Mouse (Mus musculus) mature B cell (primary cell): ENCODE measurements around the gene Fev.

Experiments
- in situ Hi-C: fragments of 300-500 bp; cut with MboI; formaldehyde crosslinking; loops from 2 replicates; pipeline ENCODE4 v1.14.3; 2019

The Fev gene

DNA sequence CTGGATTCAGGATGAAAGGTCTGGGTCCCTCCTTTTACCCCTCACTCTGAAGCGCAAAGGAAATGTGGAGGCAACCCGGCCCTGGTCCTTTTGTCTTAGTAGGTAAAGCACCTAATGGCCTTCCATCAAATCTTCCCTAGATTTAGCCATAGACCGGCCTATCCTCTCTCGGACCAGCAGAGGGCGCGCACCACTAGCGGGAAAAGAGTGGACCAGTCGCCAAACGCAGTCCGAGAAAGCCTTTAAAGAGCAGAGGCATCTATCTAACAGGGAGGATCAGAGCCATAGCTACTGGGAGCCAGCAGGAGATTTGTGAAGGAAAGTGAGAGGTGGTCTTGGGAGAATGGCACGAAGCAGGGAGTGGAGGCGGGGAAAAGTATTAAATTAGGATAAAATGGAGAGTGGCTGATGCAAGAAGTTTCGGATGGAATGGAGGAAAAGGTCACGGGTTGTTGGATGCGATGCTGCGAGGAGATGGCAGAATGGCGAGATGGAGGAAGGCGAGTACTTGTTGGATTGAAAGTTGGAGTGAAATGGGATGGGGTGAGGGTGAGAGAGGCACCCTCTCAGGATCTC, 4.3 kb downstream of the Fev start:
- in situ Hi-C loops = no loop called here

DNA sequence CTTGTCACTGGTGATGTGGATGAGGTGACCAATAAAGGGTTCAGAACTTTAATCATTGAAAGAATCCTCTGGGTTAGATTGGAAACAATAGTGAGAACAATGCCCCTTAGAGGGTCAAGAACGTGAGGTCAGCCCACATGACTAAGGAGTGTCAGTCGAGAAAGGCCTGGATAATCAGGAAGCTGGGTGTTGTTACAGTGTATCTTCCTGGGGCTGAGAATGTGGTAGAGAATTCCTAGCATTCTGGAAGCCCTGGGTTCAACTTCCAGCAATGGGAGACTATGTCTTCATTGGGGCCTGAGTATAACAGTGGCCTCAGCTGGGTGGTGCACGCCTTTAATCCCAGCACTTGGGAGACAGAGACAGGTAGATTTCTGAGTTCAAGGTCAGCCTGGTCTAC, 8.0 kb downstream of the Fev start:
- in situ Hi-C loops = no loop called here

DNA sequence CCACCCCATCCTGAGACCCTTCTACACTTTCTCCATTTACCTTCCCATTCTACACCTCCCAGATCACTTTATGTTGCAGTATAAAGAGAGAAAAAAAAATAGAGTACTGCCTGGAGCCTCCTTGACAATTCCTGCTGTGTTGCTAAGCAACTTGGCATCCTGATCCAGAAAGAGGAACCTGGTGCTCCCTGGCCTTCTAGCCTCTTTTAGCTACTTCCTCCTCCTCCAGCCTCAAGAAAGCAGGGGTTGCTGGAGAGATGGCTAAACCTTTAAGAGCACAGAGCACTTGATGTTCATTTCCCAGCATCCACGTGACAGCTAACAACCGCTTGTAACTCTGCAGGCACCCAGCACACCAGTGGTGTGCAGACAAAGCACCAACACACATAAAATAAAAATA, 13.0 kb downstream of the Fev start:
- in situ Hi-C loops = no loop called here

DNA sequence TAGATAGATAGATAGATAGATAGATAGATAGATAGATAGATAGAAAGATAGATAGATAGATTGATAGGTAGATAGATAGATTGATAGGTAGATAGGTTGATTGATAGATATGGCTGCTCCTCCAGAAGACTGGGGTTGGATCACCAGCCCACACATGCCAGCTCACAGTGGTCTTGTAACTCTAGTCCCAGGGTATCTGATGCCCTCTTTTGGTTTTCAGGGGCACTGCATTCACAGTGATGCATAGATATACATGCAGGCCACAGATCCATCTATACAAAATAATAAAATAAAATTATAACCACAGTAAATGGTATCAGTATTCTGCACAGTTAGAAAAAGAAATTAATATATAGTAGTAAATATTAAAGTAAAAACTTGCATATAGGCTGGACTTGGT, 23.4 kb downstream of the Fev start:
- in situ Hi-C loops = no loop called here

DNA sequence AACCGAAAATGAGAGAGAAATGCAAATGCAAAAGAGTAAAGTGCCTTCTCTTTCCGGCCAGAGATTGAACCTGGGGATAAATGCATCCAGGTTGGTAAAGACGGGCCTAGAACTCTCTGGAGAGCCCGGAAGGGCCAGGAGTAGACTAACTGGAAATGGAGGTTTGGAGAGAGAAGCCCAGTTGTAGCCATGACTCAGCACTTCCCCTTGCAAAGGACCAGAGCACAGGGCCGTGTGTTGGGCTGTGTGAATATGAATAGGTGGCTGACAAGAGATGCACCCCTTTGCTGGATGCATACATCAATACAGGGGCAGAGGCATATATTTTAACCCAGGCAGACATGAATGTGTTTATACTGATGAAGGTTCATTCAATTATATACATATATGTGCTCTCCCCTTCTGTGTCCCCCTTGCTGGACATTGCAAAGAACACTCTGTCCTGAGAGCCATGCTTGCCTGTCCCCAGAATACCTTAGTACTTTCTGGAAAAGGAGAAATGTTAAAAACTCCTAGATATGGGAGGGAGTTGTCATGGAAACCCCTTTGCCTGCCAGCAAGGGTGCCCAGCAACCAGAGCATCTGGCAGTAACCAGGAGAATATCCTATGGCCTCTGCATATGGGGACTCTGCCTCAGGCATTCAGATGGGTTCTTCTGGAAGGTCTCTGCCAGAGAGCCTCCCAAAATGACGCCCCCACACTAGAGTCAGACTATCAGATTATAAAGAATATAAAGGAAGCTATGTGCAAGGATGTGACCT, 25.8 kb downstream of the Fev start:
- in situ Hi-C loops = no loop called here

DNA sequence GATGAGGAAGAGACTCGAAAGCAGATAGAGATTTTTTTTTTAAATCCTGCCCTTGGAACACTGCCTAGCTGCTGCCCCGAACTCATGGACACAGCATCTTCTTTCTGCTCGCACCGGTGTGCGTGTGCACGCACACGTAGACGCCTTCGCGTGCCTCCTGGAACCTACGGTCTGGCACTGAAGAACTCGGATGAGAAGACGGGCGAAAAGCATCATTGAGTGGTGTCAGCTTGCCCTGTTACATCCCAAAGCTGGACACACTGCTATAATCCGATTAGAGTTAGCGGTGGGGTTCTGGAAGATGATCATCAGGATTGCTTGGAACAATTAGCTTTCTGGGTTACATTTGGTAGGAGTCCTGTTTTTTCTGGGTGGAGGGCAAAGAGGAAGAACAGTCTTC, 26.4 kb downstream of the Fev start:
- in situ Hi-C loops = no loop called here

DNA sequence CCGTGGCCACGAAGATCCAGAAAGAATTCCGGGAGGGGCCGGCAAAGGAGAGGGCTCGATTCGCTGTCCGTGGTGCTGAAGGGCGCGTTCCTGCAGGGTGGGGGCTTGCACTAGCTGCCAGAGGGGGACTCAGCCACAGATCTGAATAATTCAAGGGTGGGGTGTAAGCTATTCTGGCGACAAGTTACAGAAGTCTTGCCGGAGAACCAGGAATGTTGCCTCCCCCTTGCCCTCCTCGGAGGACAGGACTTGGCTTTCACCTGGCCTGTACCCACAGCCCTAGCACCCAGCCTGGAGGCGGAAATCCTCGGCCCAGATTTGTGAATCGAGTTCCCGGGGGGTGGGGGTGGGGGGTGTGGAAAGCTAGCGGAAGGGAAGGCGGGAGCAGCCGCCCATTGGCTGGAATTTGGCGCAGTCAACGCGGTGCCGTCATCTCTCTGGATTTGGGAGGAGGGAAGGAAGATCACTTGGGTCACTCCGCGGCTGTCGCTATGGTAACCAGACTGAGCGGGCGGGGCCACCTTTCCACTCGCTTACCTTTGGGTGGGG, 27.0 kb downstream of the Fev start:
- in situ Hi-C loops = no loop called here

DNA sequence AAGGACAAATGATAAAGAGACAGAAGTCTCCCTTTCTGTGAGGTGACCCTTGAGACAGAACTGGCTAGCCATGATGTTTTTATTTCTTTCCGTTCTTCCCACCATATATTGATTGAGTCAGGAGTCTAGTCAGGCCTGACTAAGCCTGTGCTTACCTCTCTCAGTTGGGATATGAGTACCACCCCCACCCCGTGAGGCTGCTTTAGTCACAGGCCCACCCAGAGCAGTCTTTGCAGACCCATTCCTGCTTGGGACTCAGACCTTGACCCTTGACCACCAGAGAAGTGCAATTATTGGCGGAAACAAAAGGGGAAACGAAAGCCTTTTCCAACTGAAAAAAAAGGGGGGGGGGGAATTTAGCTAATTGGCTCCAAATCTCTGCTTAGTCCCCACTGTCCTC, 27.5 kb downstream of the Fev start:
- in situ Hi-C loops = no loop called here

DNA sequence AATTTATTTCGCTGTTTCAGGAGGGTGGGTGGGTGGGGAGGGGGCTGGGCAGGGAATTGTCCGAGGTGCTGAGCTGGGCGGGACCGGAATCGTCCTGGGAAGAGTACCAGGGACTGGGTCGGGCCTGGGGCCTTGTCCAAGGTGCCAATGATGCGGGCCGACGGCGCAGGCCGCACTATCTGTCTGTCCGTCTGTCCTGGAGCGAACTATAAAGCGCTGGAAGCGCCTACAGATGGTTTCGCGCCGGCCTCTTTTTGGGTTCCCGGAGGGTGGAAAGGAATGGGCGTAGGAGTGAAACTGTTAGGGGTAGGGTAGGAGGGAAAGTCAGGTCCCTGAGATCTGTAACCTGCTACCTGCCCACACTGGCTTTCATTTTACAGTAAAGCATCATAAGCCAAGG, 28.0 kb downstream of the Fev start:
- in situ Hi-C loops = no loop called here

DNA sequence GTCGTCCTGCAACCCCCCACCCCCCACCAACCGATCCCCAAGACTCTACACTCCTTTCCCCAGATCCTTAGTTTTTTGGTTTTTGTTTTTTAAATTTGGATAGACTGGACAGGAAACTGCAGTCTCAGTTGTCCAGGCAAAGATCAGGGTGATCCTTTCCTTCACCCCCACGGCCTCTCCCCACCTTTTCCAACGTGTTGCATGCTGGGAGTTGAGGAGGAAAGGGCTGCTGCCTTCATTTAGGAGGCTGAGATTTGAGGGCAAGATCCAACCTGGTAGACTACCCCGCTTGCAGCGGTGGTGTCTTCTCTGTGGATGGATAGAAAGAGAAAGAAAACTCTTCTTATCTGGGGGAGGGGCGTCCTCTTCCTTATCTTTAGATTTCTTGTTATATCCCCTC, 28.4 kb downstream of the Fev start:
- in situ Hi-C loops = no loop called here

DNA sequence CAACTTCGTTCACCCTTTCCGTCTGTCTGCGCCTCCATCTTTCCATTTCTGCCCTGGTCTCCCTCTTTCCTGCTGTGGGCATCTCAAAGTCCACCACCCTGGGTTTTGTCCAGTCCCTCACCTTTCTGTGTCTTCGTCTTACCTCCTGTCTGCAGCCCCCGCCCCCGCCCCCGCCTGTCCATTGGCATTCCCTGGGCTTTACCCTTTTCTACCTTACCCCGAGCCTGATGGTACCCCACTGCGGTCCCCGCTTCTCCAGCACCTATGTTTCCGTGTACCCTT, 28.8 kb downstream of the Fev start:
- in situ Hi-C loops = no loop called here

DNA sequence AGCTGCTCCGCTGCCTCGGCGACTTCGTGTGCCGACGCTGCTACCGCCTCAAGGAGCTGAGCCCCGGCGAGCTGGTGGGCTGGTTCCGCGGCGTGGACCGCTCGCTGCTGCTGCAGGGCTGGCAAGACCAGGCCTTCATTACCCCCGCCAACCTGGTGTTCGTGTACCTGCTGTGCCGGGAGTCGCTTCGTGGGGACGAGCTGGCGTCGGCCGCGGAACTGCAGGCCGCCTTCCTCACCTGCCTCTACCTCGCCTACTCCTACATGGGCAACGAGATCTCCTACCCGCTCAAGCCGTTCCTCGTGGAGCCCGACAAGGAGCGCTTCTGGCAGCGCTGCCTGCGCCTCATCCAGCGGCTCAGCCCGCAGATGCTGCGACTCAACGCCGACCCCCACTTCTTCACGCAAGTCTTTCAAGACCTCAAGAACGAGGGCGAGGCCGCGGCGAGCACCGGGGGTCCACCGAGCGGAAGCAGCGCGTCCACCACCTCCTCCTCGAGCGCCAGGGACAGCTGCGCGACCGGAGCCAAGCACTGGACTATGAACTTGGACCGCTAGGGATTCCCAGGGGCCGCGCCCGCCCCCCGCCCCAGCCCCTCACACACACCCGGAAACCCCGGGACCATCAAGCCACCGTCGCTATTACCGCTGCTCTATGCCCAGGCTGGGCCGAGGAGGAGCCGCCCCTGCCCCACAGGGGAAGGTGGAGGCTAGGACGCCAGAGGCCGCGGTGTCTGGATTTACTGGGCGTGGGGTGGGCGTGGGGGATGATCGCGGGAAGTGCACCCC, 29.4 kb downstream of the Fev start:
- in situ Hi-C loops = no loop called here

DNA sequence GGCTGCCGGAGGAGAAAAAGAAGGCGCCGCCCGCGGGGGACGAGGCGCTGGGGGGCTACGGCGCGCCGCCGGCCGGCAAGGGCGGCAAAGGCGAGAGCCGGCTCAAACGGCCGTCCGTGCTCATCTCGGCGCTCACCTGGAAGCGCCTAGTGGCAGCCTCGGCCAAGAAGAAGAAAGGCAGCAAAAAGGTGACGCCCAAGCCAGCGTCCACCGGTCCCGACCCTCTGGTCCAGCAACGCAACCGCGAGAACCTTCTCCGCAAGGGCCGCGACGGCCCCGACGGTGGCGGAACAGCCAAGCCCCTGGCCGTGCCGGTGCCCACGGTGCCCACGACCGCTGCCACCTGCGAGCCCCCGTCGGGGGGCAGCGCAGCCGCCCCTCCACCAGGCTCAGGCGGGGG, 30.1 kb downstream of the Fev start:
- in situ Hi-C loops = no loop called here

DNA sequence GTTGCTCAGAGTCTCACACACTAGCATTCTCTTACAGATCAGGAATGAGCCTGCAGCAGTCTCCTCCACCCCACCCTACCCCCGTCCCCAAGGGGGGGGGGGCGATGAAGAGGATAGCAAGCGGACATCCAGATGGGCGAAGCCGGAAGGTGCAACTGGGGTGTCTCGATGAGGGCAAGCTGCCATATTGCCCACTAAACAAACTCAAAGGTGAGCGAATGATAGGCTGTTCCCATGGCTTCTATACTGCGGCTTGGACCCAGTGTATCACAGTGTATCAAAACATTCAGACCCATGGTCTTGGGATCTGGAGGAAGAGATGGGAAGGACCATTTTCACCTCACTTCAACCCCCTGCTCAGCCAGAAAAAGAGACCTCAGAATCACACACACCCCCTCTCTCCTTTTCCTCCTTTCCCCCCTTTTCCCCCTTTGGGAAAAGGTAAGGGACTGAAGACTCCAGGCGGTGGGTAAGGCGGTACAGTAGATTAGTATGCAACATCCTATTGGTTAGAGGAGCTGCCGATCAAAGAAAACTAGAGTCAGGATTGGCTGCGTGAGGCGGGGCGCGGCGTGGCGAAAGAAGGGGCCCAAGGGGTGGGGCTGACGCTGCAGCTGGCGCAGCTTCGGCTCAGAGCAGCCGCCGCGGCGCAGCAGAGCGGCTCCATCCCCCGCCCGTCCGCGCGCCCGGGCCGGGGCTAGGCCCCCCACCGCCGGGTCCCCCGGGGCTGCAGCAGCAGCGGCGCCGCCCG, 30.7 kb downstream of the Fev start, which contains the start of gene Cdk5r2:
Cdk5r2 (plus strand) TSS at position 629 of the 751 bp plus-strand sequence.
- in situ Hi-C loops = no loop called here

DNA sequence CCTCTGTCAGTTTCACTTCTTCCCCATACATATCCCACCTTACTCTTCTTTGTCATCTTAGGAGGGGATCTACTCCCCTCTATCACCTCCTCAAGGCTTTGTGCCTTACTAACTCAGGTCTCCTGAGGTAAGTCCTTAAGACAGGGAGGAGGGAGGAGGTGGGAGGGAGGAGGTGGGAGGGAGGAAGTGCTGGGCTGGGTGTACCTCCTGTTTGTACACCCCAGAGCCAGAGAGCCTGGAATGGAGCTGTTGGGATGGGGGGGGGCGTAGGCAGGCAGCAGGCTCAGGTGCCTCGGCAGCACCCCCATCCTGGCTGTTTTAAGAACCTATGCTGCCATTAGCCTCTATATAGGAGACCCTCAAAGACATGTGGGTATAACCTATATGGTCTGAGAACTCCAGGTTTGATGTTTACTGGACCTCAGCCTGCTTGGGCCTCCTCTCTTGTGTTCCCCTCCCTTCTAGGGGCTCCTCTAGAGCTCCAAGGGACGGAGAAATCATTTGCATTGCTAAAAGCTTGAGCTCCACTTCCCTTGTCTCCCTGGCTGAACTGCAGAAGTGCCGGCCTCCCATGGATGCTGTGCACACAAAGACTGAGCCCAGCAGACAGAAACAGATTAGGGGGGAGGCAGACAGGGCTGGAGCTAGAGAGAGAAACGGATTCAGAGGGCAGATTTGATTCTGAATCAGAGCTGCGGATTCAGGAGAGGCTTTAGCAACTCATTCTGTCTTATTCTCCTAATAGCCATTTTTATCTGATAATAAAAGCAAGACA, 34.0 kb downstream of the Fev start:
- in situ Hi-C loops = no loop called here

DNA sequence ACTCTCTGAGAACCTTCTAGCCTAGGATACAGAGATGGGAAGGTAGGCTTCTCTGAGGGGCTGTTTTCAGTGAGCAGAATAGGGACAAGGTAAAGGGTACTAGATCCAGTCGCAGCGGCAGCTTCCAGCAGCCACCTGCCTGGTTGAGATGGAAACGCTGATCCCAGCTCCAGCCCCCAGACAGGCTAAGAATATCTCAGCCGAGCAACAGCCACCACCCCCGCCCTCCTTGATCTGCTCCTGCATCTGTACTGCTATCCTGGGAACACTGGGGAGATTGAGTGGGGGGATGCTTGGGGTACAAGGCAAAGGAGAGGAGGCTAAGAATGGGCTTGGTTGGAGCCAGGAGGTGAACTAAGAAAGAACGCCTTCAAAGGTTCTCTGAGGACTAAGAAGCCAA, 35.0 kb downstream of the Fev start:
- in situ Hi-C loops = no loop called here

DNA sequence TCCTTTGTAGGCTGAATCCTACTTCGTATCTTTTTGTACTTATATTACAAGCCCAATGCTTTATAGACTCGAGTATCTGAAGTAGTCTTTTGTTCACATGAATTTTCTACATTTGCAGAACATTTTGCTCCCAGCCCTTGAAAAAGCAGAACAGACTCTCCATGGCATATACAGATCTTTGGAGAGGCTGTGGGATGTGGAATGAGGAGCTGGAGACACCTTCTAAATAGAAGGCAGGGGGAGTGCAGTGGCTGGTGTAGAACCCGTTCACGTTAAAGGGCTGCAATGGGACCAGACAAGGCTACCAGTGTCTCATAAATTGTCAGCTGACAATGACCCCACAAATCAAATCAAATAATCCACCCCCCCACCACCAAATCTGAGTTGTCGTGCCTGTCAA, 36.3 kb downstream of the Fev start:
- in situ Hi-C loops = no loop called here

DNA sequence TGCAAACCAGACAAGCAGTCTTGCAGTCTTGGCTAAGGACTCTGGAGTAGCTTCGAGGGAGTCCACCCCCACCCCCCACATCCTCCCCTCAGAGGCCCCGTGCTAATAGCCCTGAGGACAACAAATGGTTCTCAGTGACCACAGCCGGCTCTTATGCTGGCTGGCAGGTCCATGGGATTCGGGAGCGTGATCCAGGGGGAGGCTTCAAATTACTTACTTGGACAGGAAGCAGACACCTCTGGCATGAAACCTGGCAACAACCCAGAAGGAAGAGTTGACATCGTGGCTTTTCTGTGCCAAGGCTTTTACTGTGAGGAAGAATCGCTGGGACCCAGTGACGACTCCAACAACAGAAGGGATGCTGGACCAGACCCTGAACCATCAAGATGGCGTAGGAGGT, 38.9 kb downstream of the Fev start:
- in situ Hi-C loops = no loop called here

DNA sequence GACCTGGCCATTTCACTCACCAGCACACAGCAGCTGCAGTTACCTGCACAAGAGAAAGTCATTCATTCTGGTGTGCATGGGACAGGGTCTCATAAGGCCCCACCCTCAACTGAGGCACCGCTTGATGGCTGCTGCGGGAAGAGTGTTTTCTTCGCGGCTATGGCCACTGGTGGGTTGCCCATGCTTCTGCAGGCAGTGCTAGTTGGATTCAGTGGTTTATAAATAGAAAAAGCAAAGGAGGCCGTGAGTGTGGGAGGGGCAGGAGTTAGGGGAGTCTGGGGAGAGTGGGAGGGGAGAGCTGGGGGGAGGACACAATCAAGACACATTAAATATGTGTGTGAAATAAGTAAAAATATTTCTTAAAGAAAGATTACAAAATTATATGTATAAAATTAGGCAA, 42.1 kb downstream of the Fev start:
- in situ Hi-C loops = no loop called here

DNA sequence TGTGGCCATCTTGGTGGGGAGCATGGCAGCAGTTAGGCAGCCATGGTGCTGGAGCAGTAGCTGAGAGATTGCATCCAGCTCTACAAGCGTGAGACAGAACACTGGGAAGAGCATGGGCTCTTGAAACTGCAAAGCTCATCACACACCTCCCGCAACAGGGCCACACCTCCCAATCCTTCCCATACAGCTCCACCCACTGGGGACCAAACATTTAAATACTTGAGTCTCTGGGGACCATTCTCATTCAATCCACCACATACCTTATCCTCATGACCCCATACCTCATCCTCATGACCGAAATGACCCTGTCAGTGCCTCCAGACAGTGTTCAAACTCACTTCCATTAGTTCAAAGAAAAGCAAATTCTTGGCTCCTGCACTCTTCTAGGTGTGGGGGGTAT, 52.0 kb downstream of the Fev start:
- in situ Hi-C loops = no loop called here
